Mouse (Mus musculus) heart, postnatal 0 days (tissue): ENCODE results near the gene Mturn. TPM values are rescaled to one million over a fixed set of nuclear protein-coding genes. Genes with fewer than 3 reads are reported as not detected.

ENCODE experiments used
- ATAC-seq: fragments of 200-750 bp; cut with Nextera tagmentation; 2 replicates; pipeline ENCODE4 v1.8.0; 2017; ENCODE audit warnings: low read depth, moderate number of reproducible peaks, moderate library complexity; ENCODE audit not compliant: insufficient read depth
- DNase-seq: peaks from one replicate; pipeline ENCODE4 v3.0.0-alpha.2; 2016; ENCODE audit warnings: low spot score
- H3K27ac ChIP-seq: fragments of 300-500 bp; sonication (generic); 2 replicates; pipeline ENCODE4 v1.5.1; 2014; ENCODE audit warnings: low read depth, mild to moderate bottlenecking
- H3K27me3 ChIP-seq: fragments of 300-500 bp; sonication (generic); 2 replicates; pipeline ENCODE4 v1.6.1; 2014; ENCODE audit warnings: low read length, mixed read lengths; ENCODE audit not compliant: control insufficient read depth, insufficient read depth
- H3K36me3 ChIP-seq: fragments of 300-500 bp; sonication (generic); replicated peaks from 2 replicates; pipeline ENCODE4 v1.6.1; 2014; ENCODE audit warnings: low read length, mixed read lengths; ENCODE audit not compliant: control insufficient read depth, insufficient read depth
- H3K4me1 ChIP-seq: fragments of 300-500 bp; sonication (generic); 2 replicates; pipeline ENCODE4 v1.6.1; 2014; ENCODE audit warnings: antibody characterized with exemption; ENCODE audit not compliant: control insufficient read depth, insufficient read depth
- H3K4me2 ChIP-seq: fragments of 300-500 bp; sonication (generic); 2 replicates; pipeline ENCODE4 v1.6.1; 2014; ENCODE audit warnings: low read depth, mild to moderate bottlenecking, low read length, moderate library complexity
- H3K4me3 ChIP-seq: fragments of 300-500 bp; sonication (generic); 2 replicates; pipeline ENCODE4 v1.5.1; 2014; ENCODE audit warnings: low read depth, low read length
- H3K9ac ChIP-seq: fragments of 300-500 bp; sonication (generic); replicated peaks from 2 replicates; pipeline ENCODE4 v1.6.1; 2014; ENCODE audit warnings: low read depth, low read length, mixed read lengths
- H3K9me3 ChIP-seq: fragments of 300-500 bp; sonication (generic); replicated peaks from 2 replicates; pipeline ENCODE4 v1.6.1; 2016; ENCODE audit warnings: low read length; ENCODE audit not compliant: control insufficient read depth
- CTCF ChIP-seq: IDR thresholded peaks from 2 replicates; pipeline ENCODE4 v1.5.1; 2016; ENCODE audit warnings: antibody characterized with exemption, control low read depth, low read depth
- EP300 ChIP-seq: IDR thresholded peaks from 2 replicates; pipeline ENCODE4 v1.6.1; 2016; ENCODE audit warnings: antibody characterized with exemption, low read depth
- WGBS: fragments of 180-500 bp; shearing (Covaris S2); extraction: QIAGEN DNeasy Blood & Tissue Kit; methylation state at CpG from one replicate; pipeline ENCODE4 v1.1.7; 2014; 5-methylcytosine and 5-hydroxymethylcytosine counted together
- polyA plus RNA-seq: library from polyadenylated mRNA; unstranded; fragments of >200 nt; fragmentation: Nextera tagmentation; extraction: Ambion mirVana; gene quantifications from 2 replicates; pipeline ENCODE4 v1.2.1, GENCODE M21; 2015
- total RNA-seq: library from RNA; depleted of rRNA; stranded (reverse); fragments of >200 nt; gene quantifications from 2 replicates; pipeline ENCODE4 v1.2.3, GENCODE M21; 2014; ENCODE audit warnings: low replicate concordance

Gene Mturn
- total and polyA plus RNA-seq, 2 experiments from 2014 or later = 3.2 to 5.6 TPM

GRCm38 (mm10) chr6:54657861-54658260 is 23.6 kb upstream of the Mturn start:
- Histone ChIP-seq H3K27ac (no peak overlapping the region), H3K27me3 (no peaks in the 10 kb centered on the region), H3K4me2 (no peak overlapping the region), H3K4me1 (no peaks in the 10 kb centered on the region), H3K4me3 (no peak overlapping the region), H3K9ac (no peak overlapping the region), H3K9me3 (no peaks in the 10 kb centered on the region), H3K36me3 (no peaks in the 10 kb centered on the region)
- no peak for TF ChIP-seq CTCF
- no peak for TF ChIP-seq EP300
- WGBS = 83% methylated on average over 6 of the region's 6 CpGs
- DNase-seq = no peak
- ATAC-seq = no peak

- H3K4me2 ChIP-seq = no peak overlapping the region
- DNase-seq (no peak), ATAC-seq (no peak)
- WGBS = 58% methylated on average over 6 of the region's 6 CpGs
- H3K4me3 ChIP-seq = no peak overlapping the region
- no peak for TF ChIP-seq CTCF
- no peak for TF ChIP-seq EP300
- no peak overlapping the region for H3K9ac ChIP-seq
- no peak overlapping the region for H3K27ac ChIP-seq
- H3K27me3 ChIP-seq = no peaks in the 10 kb centered on the region
- no peaks in the 10 kb centered on the region for H3K4me1 ChIP-seq
- H3K36me3 ChIP-seq = no peaks in the 10 kb centered on the region
- H3K9me3 ChIP-seq = no peaks in the 10 kb centered on the region
Observed at GRCm38 (mm10) chr6:54669868-54670267, 11.6 kb upstream of the Mturn start.

GRCm38 (mm10) chr6:54672901-54673300 is 8.5 kb upstream of the Mturn start:
- WGBS = 39% methylated on average over 5 of the region's 5 CpGs
- H3K4me2 ChIP-seq = no peak overlapping the region
- no peak overlapping the region for H3K27ac ChIP-seq
- TF ChIP-seq CTCF (no peak), EP300 (no peak)
- no peaks in the 10 kb centered on the region for H3K9me3 ChIP-seq
- ATAC-seq (no peak), DNase-seq (no peak)
- no peaks in the 10 kb centered on the region for H3K27me3 ChIP-seq
- no peaks in the 10 kb centered on the region for H3K36me3 ChIP-seq
- no peaks in the 10 kb centered on the region for H3K4me1 ChIP-seq
- no peak overlapping the region for H3K9ac ChIP-seq
- no peak overlapping the region for H3K4me3 ChIP-seq

GRCm38 (mm10) chr6:54679686-54680085 is 1.7 kb upstream of the Mturn start:
- no peak overlapping the region for H3K9ac ChIP-seq
- no peak for TF ChIP-seq CTCF
- no peak for TF ChIP-seq EP300
- ATAC-seq (no peak), DNase-seq (no peak)
- no peak overlapping the region for H3K4me3 ChIP-seq
- H3K4me2 ChIP-seq = no peak overlapping the region
- no peaks in the 10 kb centered on the region for H3K9me3 ChIP-seq
- 66% methylated on average over 5 of the region's 5 CpGs for WGBS
- H3K36me3 ChIP-seq = no peaks in the 10 kb centered on the region
- H3K27ac ChIP-seq = no peak overlapping the region
- peaks cover 6% of the 10 kb centered on the region; the same call in 1 of the 2 replicates for H3K27me3 ChIP-seq
- peaks cover 12% of the 10 kb centered on the region for H3K4me1 ChIP-seq

- peak overlapping the region; percentile 95 for H3K4me2 ChIP-seq
- no peak for TF ChIP-seq EP300
- no peak for TF ChIP-seq CTCF
- peak overlapping the region; percentile 75 for H3K4me3 ChIP-seq
- H3K27me3 ChIP-seq = peaks cover 6% of the 10 kb centered on the region; the same call in 1 of the 2 replicates
- peak overlapping the region; percentile 65 for H3K27ac ChIP-seq
- H3K9ac ChIP-seq = peak overlapping the region; percentile 66
- DNase-seq (no peak), ATAC-seq (peak; percentile 66; the same call in 1 of the 2 replicates)
- WGBS = under 1% methylated on average over 60 of the region's 61 CpGs
- no peaks in the 10 kb centered on the region for H3K9me3 ChIP-seq
- H3K36me3 ChIP-seq = no peaks in the 10 kb centered on the region
- H3K4me1 ChIP-seq = peaks cover 15% of the 10 kb centered on the region
Observed at GRCm38 (mm10) chr6:54681746-54682428, 463 bp downstream of the Mturn start.

GRCm38 (mm10) chr6:54684085-54684484 is 2.7 kb downstream of the Mturn start:
- ATAC-seq = no peak
- Histone ChIP-seq H3K36me3 (no peaks in the 10 kb centered on the region), H3K27ac (no peak overlapping the region), H3K4me2 (no peak overlapping the region), H3K4me3 (no peak overlapping the region), H3K9ac (no peak overlapping the region), H3K4me1 (peaks cover 15% of the 10 kb centered on the region), H3K9me3 (no peaks in the 10 kb centered on the region), H3K27me3 (peaks cover 6% of the 10 kb centered on the region; the same call in 1 of the 2 replicates)
- no peak for DNase-seq
- WGBS = 80% methylated on average over 4 of the region's 4 CpGs
- no peak for TF ChIP-seq CTCF
- no peak for TF ChIP-seq EP300
